Mouse (Mus musculus) midbrain, embryonic 13.5 days (tissue): ENCODE measurements around the gene Gm26965. TPM values are rescaled to one million over a fixed set of nuclear protein-coding genes. Genes with fewer than 3 reads are reported as not detected.

Source experiments
- ATAC-seq: fragments of 200-750 bp; cut with Nextera tagmentation; 2 replicates; pipeline ENCODE4 v1.8.0; 2017; ENCODE audit warnings: mild to moderate bottlenecking, moderate TSS enrichment, moderate library complexity
- H3K27ac ChIP-seq: fragments of 300-500 bp; sonication (generic); 2 replicates; pipeline ENCODE4 v1.5.1; 2015; ENCODE audit warnings: inconsistent platforms, mild to moderate bottlenecking, moderate library complexity
- H3K27me3 ChIP-seq: fragments of 300-500 bp; sonication (generic); 2 replicates; pipeline ENCODE4 v1.6.1; 2015; ENCODE audit warnings: mild to moderate bottlenecking, inconsistent platforms
- H3K36me3 ChIP-seq: fragments of 300-500 bp; sonication (generic); 2 replicates; pipeline ENCODE4 v1.6.1; 2015; ENCODE audit warnings: mild to moderate bottlenecking, inconsistent platforms
- H3K4me1 ChIP-seq: fragments of 300-500 bp; sonication (generic); replicated peaks from 2 replicates; pipeline ENCODE4 v1.6.1; 2015; ENCODE audit warnings: inconsistent platforms
- H3K4me2 ChIP-seq: fragments of 300-500 bp; sonication (generic); replicated peaks from 2 replicates; pipeline ENCODE4 v1.6.1; 2015; ENCODE audit warnings: moderate library complexity, mild to moderate bottlenecking, inconsistent platforms
- H3K4me3 ChIP-seq: fragments of 300-500 bp; sonication (generic); replicated peaks from 2 replicates; pipeline ENCODE4 v1.5.1; 2015; ENCODE audit warnings: mild to moderate bottlenecking, inconsistent platforms
- H3K9ac ChIP-seq: fragments of 300-500 bp; sonication (generic); replicated peaks from 2 replicates; pipeline ENCODE4 v1.6.1; 2015; ENCODE audit warnings: mild to moderate bottlenecking, inconsistent platforms
- H3K9me3 ChIP-seq: fragments of 300-500 bp; sonication (generic); 2 replicates; pipeline ENCODE4 v1.6.1; 2016; ENCODE audit warnings: mild to moderate bottlenecking, inconsistent platforms
- WGBS: fragments of 180-500 bp; shearing (Covaris S2); methylation state at CpG from one replicate; pipeline ENCODE4 v1.1.7; 2015; 5-methylcytosine and 5-hydroxymethylcytosine counted together
- polyA plus RNA-seq: library from polyadenylated mRNA; unstranded; fragments of >200 nt; fragmentation: Nextera tagmentation; extraction: Ambion mirVana; gene quantifications from 2 replicates; pipeline ENCODE4 v1.2.1, GENCODE M21; 2015

Gm26965 gene
- polyA plus RNA-seq, result not detected in 2 replicates

DNA sequence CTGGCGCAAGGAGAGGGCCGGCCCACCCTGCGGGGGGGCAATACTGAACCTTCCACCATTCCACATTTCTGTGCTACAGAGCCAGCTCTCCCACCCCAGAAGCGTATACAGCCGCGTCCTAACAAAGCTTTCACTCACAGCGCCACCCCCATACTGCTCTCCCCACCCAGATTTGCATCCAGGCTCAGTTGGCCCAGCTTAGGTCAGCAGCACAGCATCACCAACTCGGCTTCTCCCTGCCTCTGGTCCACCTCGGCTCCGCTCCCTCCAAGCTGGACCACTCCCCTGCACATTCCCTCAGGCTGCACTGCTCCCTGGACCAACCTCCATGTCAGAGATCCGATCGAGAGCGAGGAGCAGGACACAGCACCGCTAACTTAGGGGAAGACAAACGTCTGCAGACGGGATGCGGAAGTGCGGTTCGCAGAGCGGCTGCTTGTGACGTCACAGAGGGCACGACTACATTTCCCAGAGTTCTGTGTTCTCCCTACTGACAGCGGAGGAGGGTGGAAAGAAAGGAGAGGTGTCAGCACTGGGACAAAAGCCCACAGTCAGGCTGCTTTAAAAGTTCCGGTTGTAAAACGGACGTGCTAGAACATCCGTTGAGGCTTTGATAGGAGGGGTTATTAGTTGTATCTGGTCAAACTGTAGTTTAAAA is at the start of gene Gm26965, which contains the start of gene Zfp87:
Gene Gm26965, minus strand, starts transcription at position 399 of the 658 bp plus-strand sequence.
Gene Zfp87, minus strand, starts transcription at position 425 of the 658 bp plus-strand sequence.
- peak within 1 kb of the TSS; percentile 89 for H3K9ac ChIP-seq
- peak; percentile 99 for ATAC-seq
- H3K4me3 ChIP-seq, result peak within 1 kb of the TSS; percentile 92
- H3K4me2 ChIP-seq, result peak within 1 kb of the TSS; percentile 91
- WGBS, result under 1% methylated on average over 27 of the region's 27 CpGs
- peaks cover 24% of the 10 kb centered on the region for H3K4me1 ChIP-seq
- no peaks in the 10 kb centered on the region for H3K27me3 ChIP-seq
- H3K9me3 ChIP-seq, result no peaks in the 10 kb centered on the region
- H3K36me3 ChIP-seq, result peaks cover 11% of the 10 kb centered on the region
- peak within 1 kb of the TSS; percentile 79 for H3K27ac ChIP-seq

DNA sequence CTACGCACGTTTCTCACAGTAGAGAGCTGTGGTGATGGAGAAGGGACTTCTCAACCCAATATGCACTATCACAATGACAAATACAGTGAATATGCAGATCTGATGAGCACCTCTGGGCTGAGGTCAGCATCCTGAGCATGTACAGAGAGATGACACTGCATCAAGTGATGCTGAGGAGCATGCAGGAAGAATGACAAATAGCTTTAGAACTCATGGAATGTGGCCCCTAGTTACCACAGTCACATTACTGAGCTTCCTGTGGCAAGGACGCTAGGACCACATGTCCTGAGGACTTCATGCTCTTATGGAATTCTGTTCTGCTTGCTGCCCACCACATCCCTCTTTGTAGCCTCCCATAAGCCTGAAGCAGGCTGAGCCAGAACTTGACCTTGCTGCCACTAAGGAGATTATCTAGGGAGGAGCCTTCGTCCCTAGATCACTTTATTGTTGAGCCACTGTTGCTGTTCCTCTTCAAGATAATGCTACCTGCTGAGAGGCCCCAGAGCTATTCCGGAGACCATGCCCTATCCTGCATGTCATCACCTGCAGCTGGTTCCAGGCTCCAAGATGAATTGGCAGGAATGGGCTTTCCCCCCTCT is 46.7 kb upstream of the Gm26965 start:
- WGBS, result 66% methylated on average over 5 of the region's 5 CpGs
- no peaks in the 10 kb centered on the region for H3K27me3 ChIP-seq
- H3K4me3 ChIP-seq, result no peak overlapping the region
- ATAC-seq, result no peak
- no peaks in the 10 kb centered on the region for H3K36me3 ChIP-seq
- H3K4me1 ChIP-seq, result no peaks in the 10 kb centered on the region
- no peak overlapping the region for H3K9ac ChIP-seq
- no peak overlapping the region for H3K27ac ChIP-seq
- no peaks in the 10 kb centered on the region for H3K9me3 ChIP-seq
- H3K4me2 ChIP-seq, result no peak overlapping the region

DNA sequence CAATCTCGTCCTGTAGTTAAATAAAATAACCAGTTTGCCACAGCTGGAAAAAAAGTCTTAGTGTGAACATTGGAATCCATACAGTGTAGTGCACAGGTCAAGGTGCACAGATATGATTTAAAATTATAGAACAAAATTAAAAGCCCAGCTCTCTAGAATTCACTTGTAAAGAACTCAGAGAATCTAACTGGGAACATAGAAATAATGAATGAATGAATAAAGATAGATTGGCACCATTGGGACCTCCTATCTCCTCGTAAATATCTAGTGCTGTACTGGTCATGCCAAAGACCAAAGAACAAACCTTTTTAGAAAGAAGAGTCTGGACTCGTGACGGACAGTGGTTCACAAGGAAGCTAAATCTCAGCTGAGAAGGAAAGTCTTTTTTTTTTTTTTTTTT is 27.8 kb upstream of the Gm26965 start, which contains the start of gene Zfp748:
Gene Zfp748, minus strand, starts transcription at position 101 of the 400 bp plus-strand sequence.
- no peaks in the 10 kb centered on the region for H3K36me3 ChIP-seq

DNA sequence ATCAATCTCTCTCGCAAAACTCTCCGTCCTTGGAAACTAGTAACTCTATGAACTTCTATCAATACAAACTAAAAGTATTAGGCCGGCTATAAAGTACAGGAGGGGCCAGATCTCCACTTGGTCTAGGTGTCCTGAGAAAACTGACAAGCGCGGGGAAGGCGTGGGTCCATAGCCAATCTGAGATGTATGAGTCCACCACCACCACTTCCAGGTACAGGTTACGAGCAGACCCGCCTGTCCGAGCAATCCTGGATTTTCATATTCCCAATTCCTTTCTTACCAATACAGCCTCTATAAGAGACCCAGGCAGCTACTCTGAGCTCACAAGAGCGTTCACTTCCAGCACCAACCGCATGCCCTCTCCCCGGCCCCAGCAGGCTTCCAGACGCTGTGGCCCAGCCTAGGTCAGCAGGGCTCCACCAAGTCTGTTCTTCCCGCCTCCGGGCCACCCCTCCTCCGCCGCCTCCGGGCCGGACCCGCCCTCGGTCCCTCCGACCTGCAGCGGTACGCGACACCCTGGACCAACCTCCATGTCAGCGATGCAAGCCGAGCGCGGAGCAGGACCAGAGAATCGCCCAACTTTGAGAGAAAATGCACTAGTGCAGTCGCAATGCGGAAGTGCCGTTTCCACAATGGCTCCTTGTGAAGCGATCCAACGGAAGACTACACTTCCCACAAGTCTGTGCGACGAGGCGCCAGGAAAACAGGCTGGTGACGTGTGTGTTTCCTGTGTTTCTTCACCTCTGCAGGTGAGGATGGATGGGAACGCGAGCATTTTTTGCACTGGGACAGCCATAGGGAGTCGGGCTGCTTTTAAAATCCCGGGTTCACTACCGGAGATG is 26.8 kb upstream of the Gm26965 start:
- 1% methylated on average over 44 of the region's 44 CpGs for WGBS
- Histone ChIP-seq H3K27ac (peak overlapping the region; percentile 78), H3K4me2 (peak overlapping the region; percentile 84), H3K4me3 (peak overlapping the region; percentile 92), H3K27me3 (peaks cover 3% of the 10 kb centered on the region; the same call in 1 of the 2 replicates), H3K4me1 (peaks cover 28% of the 10 kb centered on the region), H3K9ac (peak overlapping the region; percentile 85), H3K9me3 (no peaks in the 10 kb centered on the region), H3K36me3 (no peaks in the 10 kb centered on the region)
- peak; percentile 99 for ATAC-seq

More for the DNA sequence above, 27.8 kb upstream of the Gm26965 start, which contains the start of gene Zfp748:
- WGBS, result 77% methylated on average over 4 of the region's 4 CpGs
- Histone ChIP-seq H3K4me1 (peaks cover 28% of the 10 kb centered on the region), H3K27ac (peak within 1 kb of the TSS; percentile 78), H3K4me2 (peak within 1 kb of the TSS; percentile 84), H3K9ac (peak within 1 kb of the TSS; percentile 85), H3K27me3 (peaks cover 3% of the 10 kb centered on the region; the same call in 1 of the 2 replicates), H3K9me3 (no peaks in the 10 kb centered on the region), H3K4me3 (peak within 1 kb of the TSS; percentile 92)
- no peak for ATAC-seq

DNA sequence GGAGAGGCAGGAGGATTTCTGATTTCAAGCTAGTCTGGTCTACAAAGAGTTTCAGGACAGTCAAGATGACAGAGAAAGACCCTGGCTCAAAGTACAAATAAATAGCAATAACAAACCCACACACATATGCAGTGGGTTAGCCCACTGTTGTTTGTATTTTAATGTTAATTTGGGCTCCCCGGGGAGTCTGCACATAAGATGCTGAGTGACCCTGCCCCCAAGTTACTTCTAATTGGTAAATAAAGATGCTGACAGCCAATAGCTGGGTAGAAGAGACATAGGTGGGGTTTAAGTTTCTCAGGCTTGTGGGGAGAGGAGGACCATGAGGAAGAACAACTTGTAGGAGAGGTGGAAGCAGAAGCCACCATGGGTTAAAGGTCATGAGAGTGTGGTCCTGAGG is 20.0 kb upstream of the Gm26965 start:
- no peak overlapping the region for H3K9ac ChIP-seq
- WGBS, result 85% methylated on average over 1 of the region's 1 CpGs
- no peak for ATAC-seq

DNA sequence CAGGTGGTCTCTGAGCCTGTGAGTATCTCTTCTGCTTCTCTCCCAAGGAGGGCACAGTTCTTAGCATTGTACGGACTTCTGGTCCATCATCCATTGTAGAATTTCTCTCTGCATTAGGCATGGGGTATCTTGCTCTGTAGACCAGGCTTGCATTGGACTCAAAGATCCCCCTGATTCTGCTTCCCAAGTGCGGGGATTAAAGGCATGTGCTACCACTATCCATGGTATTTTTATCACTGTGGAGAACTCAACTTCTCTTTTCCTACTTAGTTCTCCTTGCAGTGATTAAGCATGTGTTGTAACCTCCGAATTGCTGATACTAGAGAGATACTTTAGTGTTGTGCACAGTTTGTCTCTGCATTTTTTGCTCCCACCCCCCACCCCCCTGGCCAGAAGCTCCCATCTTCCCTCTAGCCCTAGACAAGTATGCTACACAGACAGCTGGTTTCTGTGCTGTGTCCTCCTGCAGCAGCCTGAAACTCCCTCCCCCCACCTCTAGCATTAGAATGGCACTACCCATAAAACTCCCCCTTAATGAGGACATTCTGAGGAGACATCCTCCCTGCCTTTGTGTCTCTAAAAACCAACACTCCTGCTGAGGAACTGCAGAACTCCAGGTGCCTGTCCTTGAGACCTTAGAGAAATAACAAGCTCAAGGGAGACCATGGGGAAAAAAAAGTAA is 1.2 kb upstream of the Gm26965 start:
- no peaks in the 10 kb centered on the region for H3K9me3 ChIP-seq
- H3K4me2 ChIP-seq, result no peak overlapping the region
- ATAC-seq, result no peak
- no peaks in the 10 kb centered on the region for H3K36me3 ChIP-seq
- H3K4me1 ChIP-seq, result peaks cover 24% of the 10 kb centered on the region
- peak overlapping the region; percentile 92; the same call in 1 of the 2 replicates for H3K4me3 ChIP-seq
- whole genome bisulfite sequencing, result 80% methylated on average over 3 of the region's 3 CpGs
- no peak overlapping the region for H3K9ac ChIP-seq
- H3K27me3 ChIP-seq, result no peaks in the 10 kb centered on the region
- H3K27ac ChIP-seq, result no peak overlapping the region

More for the DNA sequence above, 20.0 kb upstream of the Gm26965 start:
- H3K4me2 ChIP-seq, result no peak overlapping the region
- H3K4me1 ChIP-seq, result peaks cover 8% of the 10 kb centered on the region
- peaks cover 3% of the 10 kb centered on the region; the same call in 1 of the 2 replicates for H3K9me3 ChIP-seq
- no peaks in the 10 kb centered on the region for H3K27me3 ChIP-seq
- H3K27ac ChIP-seq, result no peak overlapping the region
- H3K4me3 ChIP-seq, result no peak overlapping the region
- peaks cover 46% of the 10 kb centered on the region for H3K36me3 ChIP-seq

DNA sequence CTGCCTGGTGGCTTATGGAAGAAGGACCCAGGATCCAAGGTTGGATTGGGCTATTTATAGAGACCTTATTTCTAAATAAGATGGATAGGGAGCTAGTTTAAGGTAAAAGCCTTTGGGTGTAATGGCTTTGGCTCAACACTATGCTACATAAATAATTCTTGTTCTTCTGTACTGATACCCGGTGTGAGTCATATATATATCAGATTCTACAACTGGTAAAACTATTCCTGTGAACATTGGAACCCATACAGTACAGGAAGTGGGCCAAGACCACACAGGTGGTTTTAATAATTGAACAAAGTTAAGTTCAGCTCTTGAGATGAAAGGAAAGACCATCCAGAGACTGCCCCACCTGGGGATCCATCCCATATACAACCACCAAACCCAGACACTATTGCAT is 25.0 kb downstream of the Gm26965 start:
- H3K4me1 ChIP-seq, result peaks cover 8% of the 10 kb centered on the region
- WGBS, result 83% methylated on average over 1 of the region's 1 CpGs
- no peak overlapping the region for H3K27ac ChIP-seq
- ATAC-seq, result peak; percentile 66
- no peak overlapping the region for H3K9ac ChIP-seq
- no peak overlapping the region for H3K4me2 ChIP-seq
- no peaks in the 10 kb centered on the region for H3K9me3 ChIP-seq
- H3K4me3 ChIP-seq, result no peak overlapping the region; the same call in 1 of the 2 replicates
- peaks cover 10% of the 10 kb centered on the region; the same call in 1 of the 2 replicates for H3K36me3 ChIP-seq
- no peaks in the 10 kb centered on the region for H3K27me3 ChIP-seq

DNA sequence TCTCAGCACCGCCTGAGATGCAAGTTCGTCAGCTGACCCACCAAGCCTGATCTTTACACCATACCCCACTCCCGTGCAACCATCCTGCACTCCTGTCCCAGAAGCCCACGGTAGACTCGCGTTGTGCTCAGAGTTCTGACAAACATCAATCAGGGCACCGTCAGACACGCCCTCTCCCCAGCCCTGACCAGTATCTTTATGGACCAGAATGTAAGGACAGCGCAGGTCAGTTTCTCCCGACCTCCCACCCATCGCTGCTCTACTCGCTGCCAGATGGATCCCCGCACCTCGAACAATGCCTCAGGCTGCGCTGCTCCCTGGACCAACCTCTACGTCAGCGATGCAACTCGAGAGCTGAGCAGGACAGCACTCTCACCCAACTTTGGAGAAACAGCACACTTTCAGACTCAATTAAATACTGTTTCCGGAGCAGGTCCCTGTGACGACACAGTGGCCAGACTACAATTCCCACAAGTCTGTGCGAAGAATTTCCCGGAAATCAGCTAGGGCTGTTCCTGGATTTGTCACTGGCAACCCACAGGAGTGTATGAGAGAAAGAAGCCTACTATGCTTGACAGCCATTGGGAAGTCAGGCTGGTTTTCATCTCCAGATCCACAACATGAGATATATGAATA is 25.7 kb downstream of the Gm26965 start, which contains the start of gene Zfp58:
Gene Zfp58, minus strand, starts transcription at position 472 of the 636 bp plus-strand sequence.
- 0 out of 2 replicates have a peak within 1 kb of the TSS, but pooled peaks have one; percentile 1 for H3K27ac ChIP-seq
- WGBS, result under 1% methylated on average over 22 of the region's 22 CpGs
- H3K4me3 ChIP-seq, result peak within 1 kb of the TSS; percentile 77
- no peaks in the 10 kb centered on the region for H3K27me3 ChIP-seq
- H3K4me2 ChIP-seq, result peak within 1 kb of the TSS; percentile 75
- peak within 1 kb of the TSS; percentile 75 for H3K9ac ChIP-seq
- peaks cover 13% of the 10 kb centered on the region for H3K36me3 ChIP-seq
- ATAC-seq, result peak; percentile 97
- peaks cover 8% of the 10 kb centered on the region for H3K4me1 ChIP-seq
- H3K9me3 ChIP-seq, result no peaks in the 10 kb centered on the region

DNA sequence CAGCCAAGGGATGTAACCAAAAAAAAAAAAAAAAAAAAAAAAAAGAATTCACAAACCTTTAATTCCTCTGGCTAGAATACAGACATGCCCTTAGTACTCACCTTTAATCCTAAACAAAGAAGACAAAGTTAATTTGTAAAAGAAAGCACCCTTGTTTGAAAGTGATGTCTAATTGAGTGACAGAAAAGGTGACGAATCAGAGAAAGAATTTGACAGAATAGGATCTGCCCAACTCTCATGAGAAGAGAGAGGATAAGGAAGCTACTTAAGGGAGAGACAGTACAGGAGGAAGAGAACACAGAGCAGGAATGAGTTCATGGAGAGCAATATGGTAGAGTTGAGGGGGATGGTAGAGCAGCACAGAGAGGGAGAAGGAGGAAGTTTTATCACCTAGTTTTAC is 30.3 kb downstream of the Gm26965 start:
- peaks cover 55% of the 10 kb centered on the region for H3K36me3 ChIP-seq
- no peak for ATAC-seq
- no peak overlapping the region for H3K4me3 ChIP-seq
- H3K4me2 ChIP-seq, result no peak overlapping the region
- no peak overlapping the region for H3K9ac ChIP-seq
- peaks cover 8% of the 10 kb centered on the region for H3K4me1 ChIP-seq
- H3K27ac ChIP-seq, result no peak overlapping the region
- no peaks in the 10 kb centered on the region for H3K27me3 ChIP-seq
- 98% methylated on average over 1 of the region's 1 CpGs for WGBS
- H3K9me3 ChIP-seq, result peaks cover 11% of the 10 kb centered on the region; the same call in 1 of the 2 replicates

DNA sequence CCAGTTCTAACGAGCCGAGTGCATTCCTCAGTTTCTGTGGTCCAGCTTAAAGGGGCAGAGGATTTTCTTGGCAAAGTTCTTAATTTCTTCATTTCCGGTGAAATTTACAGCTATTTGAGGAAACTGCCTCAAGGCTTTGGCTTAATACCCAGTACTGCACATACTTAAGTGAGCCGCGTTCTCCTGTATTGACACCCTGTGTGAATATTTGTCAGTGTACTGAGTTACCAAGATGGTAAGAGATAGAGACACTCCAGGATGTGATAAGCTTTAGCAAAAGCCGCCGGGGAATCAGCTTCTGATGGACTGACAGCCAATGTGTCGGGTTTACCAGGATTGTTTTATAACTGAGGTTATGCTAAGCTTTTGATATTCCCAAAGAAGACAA is 41.5 kb downstream of the Gm26965 start:
- no peak overlapping the region; the same call in 1 of the 2 replicates for H3K9ac ChIP-seq
- 46% methylated on average over 8 of the region's 8 CpGs for WGBS
- H3K27me3 ChIP-seq, result no peaks in the 10 kb centered on the region
- H3K36me3 ChIP-seq, result peaks cover 15% of the 10 kb centered on the region
- H3K9me3 ChIP-seq, result no peaks in the 10 kb centered on the region
- no peak overlapping the region for H3K27ac ChIP-seq
- peaks cover 7% of the 10 kb centered on the region for H3K4me1 ChIP-seq
- peak overlapping the region; percentile 51 for H3K4me3 ChIP-seq
- H3K4me2 ChIP-seq, result peak overlapping the region; percentile 68
- peak; percentile 76 for ATAC-seq
